Mouse (Mus musculus): ENCODE results near the gene Abca7.

Gene Abca7

GRCm38 (mm10) chr10:80063877-80064650 is 67.8 kb downstream of the Abca7 start:
- no peak for DNase-seq (ENCODE audit: low read depth, low spot score)
